Mouse (Mus musculus): ENCODE results near the gene Clec2i.
A peak's percentile ranks its signal among the peaks of the same experiment; 100 is the strongest.
"Not testable (repeated sequence)": the region's sequence is repeated elsewhere in the genome, so short reads cannot be mapped to it uniquely, and the experiment has no call there.

Clec2i gene

GRCm38 (mm10) chr6:128887091-128887790 is at the start of gene Clec2i:
TSS of gene Clec2i (plus strand) at chr6:128887588.
- DNase-seq (ENCODE audit: low read depth, low spot score) = not testable (repeated sequence)

GRCm38 (mm10) chr6:128838342-128839265 is 48.8 kb upstream of the Clec2i start:
- DNase-seq (ENCODE audit: low read depth, low spot score) = peak; percentile 96

GRCm38 (mm10) chr6:128839266-128839771 is 48.1 kb upstream of the Clec2i start:
- DNase-seq (ENCODE audit: low read depth, low spot score) = peak; percentile 94

- DNase-seq (ENCODE audit: low read depth, low spot score) = peak; percentile 36
Measured at GRCm38 (mm10) chr6:128839921-128840320, 47.5 kb upstream of the Clec2i start.

GRCm38 (mm10) chr6:128840669-128841068 is 46.7 kb upstream of the Clec2i start:
- DNase-seq (ENCODE audit: low read depth, low spot score) = not testable (repeated sequence)

GRCm38 (mm10) chr6:128841327-128842089 is 45.9 kb upstream of the Clec2i start:
- DNase-seq (ENCODE audit: low read depth, low spot score) = no peak

GRCm38 (mm10) chr6:128842356-128842944 is 44.9 kb upstream of the Clec2i start:
- DNase-seq (ENCODE audit: low read depth, low spot score) = peak; percentile 38

GRCm38 (mm10) chr6:128842945-128843478 is 44.4 kb upstream of the Clec2i start:
- DNase-seq (ENCODE audit: low read depth, low spot score) = peak; percentile 98

GRCm38 (mm10) chr6:128843479-128843992 is 43.9 kb upstream of the Clec2i start:
- peak; percentile 88 for DNase-seq (ENCODE audit: low read depth, low spot score)

- no peak for DNase-seq (ENCODE audit: low read depth, low spot score)
Measured at GRCm38 (mm10) chr6:128844131-128844530, 43.3 kb upstream of the Clec2i start.

GRCm38 (mm10) chr6:128844586-128845080 is 42.8 kb upstream of the Clec2i start:
- no peak for DNase-seq (ENCODE audit: low read depth, low spot score)

- DNase-seq (ENCODE audit: low read depth, low spot score) = peak; percentile 89
Measured at GRCm38 (mm10) chr6:128845319-128845979, 41.9 kb upstream of the Clec2i start.

GRCm38 (mm10) chr6:128845998-128846542 is 41.3 kb upstream of the Clec2i start:
- no peak for DNase-seq (ENCODE audit: low read depth, low spot score)

GRCm38 (mm10) chr6:128847401-128847800 is 40.0 kb upstream of the Clec2i start:
- DNase-seq (ENCODE audit: low read depth, low spot score) = no peak

- peak; percentile 86 for DNase-seq (ENCODE audit: low read depth, low spot score)
Measured at GRCm38 (mm10) chr6:128849902-128850301, 37.5 kb upstream of the Clec2i start.

GRCm38 (mm10) chr6:128850671-128851070 is 36.7 kb upstream of the Clec2i start:
- no peak for DNase-seq (ENCODE audit: low read depth, low spot score)

GRCm38 (mm10) chr6:128851151-128851550 is 36.2 kb upstream of the Clec2i start:
- DNase-seq (ENCODE audit: low read depth, low spot score) = no peak

GRCm38 (mm10) chr6:128852766-128853165 is 34.6 kb upstream of the Clec2i start:
- no peak for DNase-seq (ENCODE audit: low read depth, low spot score)

- DNase-seq (ENCODE audit: low read depth, low spot score) = peak; percentile 80
Measured at GRCm38 (mm10) chr6:128854024-128854820, 33.2 kb upstream of the Clec2i start.

Measured in 3T3-L1 (cell line).